Mouse (Mus musculus): Measurements from ENCODE around the gene Trim2. TPM values are rescaled to one million over a fixed set of nuclear protein-coding genes. Genes with fewer than 3 reads are reported as not detected.

Trim2 gene
- polyA plus RNA-seq, 1 experiment from 2014 or later, result 13.5 TPM

- WGBS, result 67% methylated on average over 4 of the region's 4 CpGs
- Histone ChIP-seq H3K4me1 (peaks cover 29% of the 10 kb centered on the region), H3K27ac (no peak overlapping the region), H3K36me3 (no peaks in the 10 kb centered on the region), H3K4me3 (no peak overlapping the region), H3K27me3 (ENCODE audit: low read depth, poor library complexity, severe bottlenecking) (peaks cover 8% of the 10 kb centered on the region; the same call in 1 of the 2 replicates), H3K9me3 (replicated peaks) (no peaks in the 10 kb centered on the region)
- no peak for DNase-seq (ENCODE audit: low spot score)
Measured at GRCm38 (mm10) chr3:84217961-84218351, 88.7 kb downstream of the Trim2 start.

GRCm38 (mm10) chr3:84217118-84217960 is 89.3 kb downstream of the Trim2 start:
- H3K27me3 ChIP-seq (ENCODE audit: low read depth, poor library complexity, severe bottlenecking), result peaks cover 8% of the 10 kb centered on the region; the same call in 1 of the 2 replicates
- WGBS, result 63% methylated on average over 12 of the region's 12 CpGs
- H3K4me3 ChIP-seq, result no peak overlapping the region
- no peaks in the 10 kb centered on the region for H3K36me3 ChIP-seq
- H3K4me1 ChIP-seq, result peaks cover 29% of the 10 kb centered on the region
- H3K27ac ChIP-seq, result no peak overlapping the region
- no peak for DNase-seq (ENCODE audit: low spot score)
- H3K9me3 ChIP-seq (replicated peaks), result no peaks in the 10 kb centered on the region

- Histone ChIP-seq H3K27ac (no peak overlapping the region), H3K4me1 (peaks cover 27% of the 10 kb centered on the region), H3K36me3 (no peaks in the 10 kb centered on the region)
Measured at GRCm38 (mm10) chr3:84215743-84216360, 90.8 kb downstream of the Trim2 start.

GRCm38 (mm10) chr3:84215253-84215652 is 91.4 kb downstream of the Trim2 start:
- peaks cover 21% of the 10 kb centered on the region for H3K4me1 ChIP-seq
- DNase-seq (ENCODE audit: low spot score), result no peak
- H3K36me3 ChIP-seq, result no peaks in the 10 kb centered on the region
- H3K27ac ChIP-seq, result no peak overlapping the region
- H3K9me3 ChIP-seq (replicated peaks), result no peaks in the 10 kb centered on the region
- H3K4me3 ChIP-seq, result no peak overlapping the region
- H3K27me3 ChIP-seq (ENCODE audit: low read depth, poor library complexity, severe bottlenecking), result peaks cover 8% of the 10 kb centered on the region; the same call in 1 of the 2 replicates
- WGBS, result 78% methylated on average over 9 of the region's 9 CpGs

More at GRCm38 (mm10) chr3:84215743-84216360, 90.8 kb downstream of the Trim2 start:
- Histone ChIP-seq H3K9me3 (replicated peaks) (no peaks in the 10 kb centered on the region), H3K27me3 (ENCODE audit: low read depth, poor library complexity, severe bottlenecking) (peaks cover 8% of the 10 kb centered on the region; the same call in 1 of the 2 replicates), H3K4me3 (no peak overlapping the region)
- DNase-seq (ENCODE audit: low spot score), result no peak
- WGBS, result 85% methylated on average over 15 of the region's 15 CpGs

- WGBS, result 89% methylated on average over 6 of the region's 6 CpGs
- Histone ChIP-seq H3K4me3 (no peak overlapping the region), H3K36me3 (no peaks in the 10 kb centered on the region), H3K4me1 (peaks cover 15% of the 10 kb centered on the region), H3K27ac (no peak overlapping the region), H3K9me3 (replicated peaks) (no peaks in the 10 kb centered on the region), H3K27me3 (ENCODE audit: low read depth, poor library complexity, severe bottlenecking) (peaks cover 8% of the 10 kb centered on the region; the same call in 1 of the 2 replicates)
- DNase-seq (ENCODE audit: low spot score), result no peak
Measured at GRCm38 (mm10) chr3:84214501-84214900, 92.2 kb downstream of the Trim2 start.

- Histone ChIP-seq H3K4me3 (no peak overlapping the region), H3K27me3 (ENCODE audit: low read depth, poor library complexity, severe bottlenecking) (no peaks in the 10 kb centered on the region), H3K4me1 (0 out of 2 replicates have a peak, but pooled peaks cover 2% of the 10 kb centered on the region), H3K36me3 (peaks cover 4% of the 10 kb centered on the region; the same call in 1 of the 2 replicates), H3K27ac (no peak overlapping the region), H3K9me3 (replicated peaks) (no peaks in the 10 kb centered on the region)
- WGBS, result 90% methylated on average over 7 of the region's 7 CpGs
- DNase-seq (ENCODE audit: low spot score), result no peak
Measured at GRCm38 (mm10) chr3:84211340-84211875, 95.3 kb downstream of the Trim2 start.

GRCm38 (mm10) chr3:84208917-84209513 is 97.7 kb downstream of the Trim2 start:
- no peak for DNase-seq (ENCODE audit: low spot score)
- peaks cover 5% of the 10 kb centered on the region; the same call in 1 of the 2 replicates for H3K36me3 ChIP-seq
- no peaks in the 10 kb centered on the region for H3K27me3 ChIP-seq (ENCODE audit: low read depth, poor library complexity, severe bottlenecking)
- H3K9me3 ChIP-seq (replicated peaks), result no peaks in the 10 kb centered on the region
- 94% methylated on average over 7 of the region's 7 CpGs for WGBS
- no peak overlapping the region for H3K27ac ChIP-seq
- H3K4me1 ChIP-seq, result no peaks in the 10 kb centered on the region
- H3K4me3 ChIP-seq, result no peak overlapping the region

- WGBS, result 91% methylated on average over 7 of the region's 7 CpGs
- Histone ChIP-seq H3K36me3 (peaks cover 5% of the 10 kb centered on the region; the same call in 1 of the 2 replicates), H3K4me3 (no peak overlapping the region)
Measured at GRCm38 (mm10) chr3:84208475-84208874, 98.2 kb downstream of the Trim2 start.

GRCm38 (mm10) chr3:84207366-84207765 is 99.3 kb downstream of the Trim2 start:
- Histone ChIP-seq H3K9me3 (replicated peaks) (no peaks in the 10 kb centered on the region), H3K36me3 (peaks cover 5% of the 10 kb centered on the region; the same call in 1 of the 2 replicates), H3K27ac (no peak overlapping the region), H3K4me1 (no peaks in the 10 kb centered on the region), H3K27me3 (ENCODE audit: low read depth, poor library complexity, severe bottlenecking) (no peaks in the 10 kb centered on the region), H3K4me3 (no peak overlapping the region)
- 60% methylated on average over 2 of the region's 2 CpGs for WGBS
- DNase-seq (ENCODE audit: low spot score), result no peak

More at GRCm38 (mm10) chr3:84208475-84208874, 98.2 kb downstream of the Trim2 start:
- no peaks in the 10 kb centered on the region for H3K4me1 ChIP-seq
- no peaks in the 10 kb centered on the region for H3K9me3 ChIP-seq (replicated peaks)
- H3K27ac ChIP-seq, result no peak overlapping the region
- H3K27me3 ChIP-seq (ENCODE audit: low read depth, poor library complexity, severe bottlenecking), result no peaks in the 10 kb centered on the region
- DNase-seq (ENCODE audit: low spot score), result no peak

- H3K36me3 ChIP-seq, result peaks cover 5% of the 10 kb centered on the region; the same call in 1 of the 2 replicates
- H3K4me1 ChIP-seq, result no peaks in the 10 kb centered on the region
- WGBS, result 83% methylated on average over 3 of the region's 3 CpGs
- no peak overlapping the region for H3K4me3 ChIP-seq
- H3K27ac ChIP-seq, result no peak overlapping the region
- no peak for DNase-seq (ENCODE audit: low spot score)
- H3K9me3 ChIP-seq (replicated peaks), result no peaks in the 10 kb centered on the region
- no peaks in the 10 kb centered on the region for H3K27me3 ChIP-seq (ENCODE audit: low read depth, poor library complexity, severe bottlenecking)
Measured at GRCm38 (mm10) chr3:84206106-84206505, 100.6 kb downstream of the Trim2 start.

GRCm38 (mm10) chr3:84205650-84206049 is 101.0 kb downstream of the Trim2 start:
- Histone ChIP-seq H3K36me3 (peaks cover 5% of the 10 kb centered on the region; the same call in 1 of the 2 replicates), H3K4me1 (peaks cover 3% of the 10 kb centered on the region; the same call in 1 of the 2 replicates), H3K4me3 (no peak overlapping the region), H3K27ac (no peak overlapping the region), H3K27me3 (ENCODE audit: low read depth, poor library complexity, severe bottlenecking) (no peaks in the 10 kb centered on the region), H3K9me3 (replicated peaks) (no peaks in the 10 kb centered on the region)
- 87% methylated on average over 6 of the region's 6 CpGs for WGBS
- no peak for DNase-seq (ENCODE audit: low spot score)

GRCm38 (mm10) chr3:84204640-84205039 is 102.0 kb downstream of the Trim2 start:
- Histone ChIP-seq H3K9me3 (replicated peaks) (no peaks in the 10 kb centered on the region), H3K4me1 (peaks cover 6% of the 10 kb centered on the region; the same call in 1 of the 2 replicates), H3K36me3 (peaks cover 5% of the 10 kb centered on the region; the same call in 1 of the 2 replicates), H3K27ac (no peak overlapping the region), H3K27me3 (ENCODE audit: low read depth, poor library complexity, severe bottlenecking) (no peaks in the 10 kb centered on the region), H3K4me3 (no peak overlapping the region)
- no peak for DNase-seq (ENCODE audit: low spot score)
- 87% methylated on average over 5 of the region's 5 CpGs for WGBS
